Comparison of ENCODE assay signal across 8 mouse cellular contexts in the genomic region with DNA sequence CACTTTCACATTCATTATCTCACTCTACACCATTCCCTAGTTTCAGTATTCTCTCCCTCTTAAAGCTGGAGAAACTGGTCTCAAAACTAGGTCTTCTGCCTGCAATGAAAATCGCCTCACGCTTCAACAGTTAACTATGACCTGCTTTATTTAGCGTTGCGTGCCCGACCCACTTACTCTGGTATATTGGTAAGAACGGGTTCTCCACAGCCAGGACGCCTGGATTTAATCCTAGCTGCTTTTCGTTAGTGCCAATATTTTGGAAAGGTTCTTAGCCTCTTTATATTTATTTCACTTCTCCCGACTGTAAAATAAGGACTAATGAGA. TPM values are rescaled to one million over a fixed set of nuclear protein-coding genes. Genes with fewer than 3 reads are reported as not detected.
DNase-seq lines count a peak whose midpoint lies in the region; ATAC-seq and TF ChIP-seq lines count a peak whose summit lies in the region.

No protein-coding gene starts in this region.

- no peak for DNase-seq in kidney, postnatal 0 days (ENCODE audit: low spot score)
- DNase-seq in kidney, adult 8-10 months = no peak
- DNase-seq in adrenal gland, postnatal 4 days (ENCODE audit: low spot score in 2 of 2) = no peak
- no peak for DNase-seq in gastrocnemius, adult 18-20 months (ENCODE audit: low spot score)

- WGBS in kidney, postnatal 0 days = under 1% methylated on average over 9 of the region's 9 CpGs
- WGBS in hindbrain, embryonic 13.5 days = 2% methylated on average over 9 of the region's 9 CpGs
- WGBS in midbrain, embryonic 15.5 days = 1% methylated on average over 9 of the region's 9 CpGs

- peak overlapping the region; percentile 91 for H3K4me2 ChIP-seq in kidney, postnatal 0 days (ENCODE audit: low read length)
- peak overlapping the region; percentile 92 for H3K4me2 ChIP-seq in hindbrain, embryonic 13.5 days
- H3K4me2 ChIP-seq in midbrain, embryonic 15.5 days = peak overlapping the region; percentile 87

- H3K4me3 ChIP-seq in kidney, postnatal 0 days (replicated peaks; ENCODE audit: low read depth, low read length) = peak overlapping the region; percentile 96
- peak overlapping the region; percentile 80 for H3K4me3 ChIP-seq in brown adipose tissue, adult 24 weeks (ENCODE audit: insufficient read depth, low read depth, low read length)
- peak overlapping the region; percentile 97 for H3K4me3 ChIP-seq in hindbrain, embryonic 13.5 days
- H3K4me3 ChIP-seq in midbrain, embryonic 15.5 days = peak overlapping the region; percentile 79

- H3K27ac ChIP-seq in kidney, postnatal 0 days = peak overlapping the region; percentile 97
- H3K27ac ChIP-seq in brown adipose tissue, adult 24 weeks (replicated peaks; ENCODE audit: low read depth, low read length) = peak overlapping the region; percentile 56
- H3K27ac ChIP-seq in hindbrain, embryonic 13.5 days = peak overlapping the region; percentile 97
- peak overlapping the region; percentile 98 for H3K27ac ChIP-seq in midbrain, embryonic 15.5 days

- ATAC-seq in kidney, postnatal 0 days (replicated peaks; ENCODE audit: low FRiP score, low read depth) = no peak
- ATAC-seq in hindbrain, embryonic 13.5 days (ENCODE audit: low FRiP score) = peak; percentile 64
- ATAC-seq in midbrain, embryonic 15.5 days (replicated peaks) = 0 out of 2 replicates have a peak, but pooled peaks have one; percentile 28
- ATAC-seq in megakaryocyte progenitor cell, adult 5-6 weeks (replicated peaks; ENCODE audit: poor library complexity) = no peak

- H3K36me3 ChIP-seq in kidney, postnatal 0 days (ENCODE audit: insufficient read depth, low read length) = no peaks in the 10 kb centered on the region
- no peaks in the 10 kb centered on the region for H3K36me3 ChIP-seq in hindbrain, embryonic 13.5 days
- no peaks in the 10 kb centered on the region for H3K36me3 ChIP-seq in midbrain, embryonic 15.5 days (replicated peaks)

- H3K9me3 ChIP-seq in kidney, postnatal 0 days (replicated peaks; ENCODE audit: low read length) = no peaks in the 10 kb centered on the region
- no peaks in the 10 kb centered on the region for H3K9me3 ChIP-seq in hindbrain, embryonic 13.5 days
- no peaks in the 10 kb centered on the region for H3K9me3 ChIP-seq in midbrain, embryonic 15.5 days

- peak overlapping the region; percentile 91 for H3K9ac ChIP-seq in kidney, postnatal 0 days (ENCODE audit: low read depth, low read length)
- peak overlapping the region; percentile 92 for H3K9ac ChIP-seq in hindbrain, embryonic 13.5 days
- H3K9ac ChIP-seq in midbrain, embryonic 15.5 days = peak overlapping the region; percentile 94

- no peaks in the 10 kb centered on the region for H3K27me3 ChIP-seq in kidney, postnatal 0 days (ENCODE audit: insufficient read depth, low read length)
- H3K27me3 ChIP-seq in hindbrain, embryonic 13.5 days = peaks cover 13% of the 10 kb centered on the region; the same call in 1 of the 2 replicates
- H3K27me3 ChIP-seq in midbrain, embryonic 15.5 days (replicated peaks) = peaks cover 5% of the 10 kb centered on the region; the same call in 1 of the 2 replicates

- H3K4me1 ChIP-seq in kidney, postnatal 0 days (replicated peaks; ENCODE audit: insufficient read depth, low read length) = no peaks in the 10 kb centered on the region; the same call in none of the 2 replicates
- H3K4me1 ChIP-seq in brown adipose tissue, adult 24 weeks (ENCODE audit: control insufficient read depth, insufficient read depth, insufficient read length, low read length) = peaks cover 4% of the 10 kb centered on the region
- peaks cover 20% of the 10 kb centered on the region for H3K4me1 ChIP-seq in hindbrain, embryonic 13.5 days (replicated peaks)
- peaks cover 27% of the 10 kb centered on the region for H3K4me1 ChIP-seq in midbrain, embryonic 15.5 days

- TF ChIP-seq CTCF in kidney, postnatal 0 days (IDR thresholded peaks at IDR 0.05; ENCODE audit: low read depth) = no peak

RNA-seq across cellular contexts. Expression of a gene that starts 0.3 kb away (rescaled TPM):
- polyA plus RNA-seq in kidney, postnatal 0 days (2015; fragmentation: Nextera tagmentation; extraction: Ambion mirVana) = 15.8 and 18.9 TPM in 2 replicates
- 11.4 and 11.8 TPM in 2 replicates for polyA plus RNA-seq in brown adipose tissue, adult 24 weeks (2012; ENCODE audit: insufficient read depth, insufficient read length, missing spikeins)
- 63.7 and 68.9 TPM in 2 replicates for polyA plus RNA-seq in hindbrain, embryonic 13.5 days (2015; fragmentation: Nextera tagmentation; extraction: Ambion mirVana)
- polyA plus RNA-seq in midbrain, embryonic 15.5 days (2015; fragmentation: Nextera tagmentation; extraction: Ambion mirVana) = 71.3 and 79.2 TPM in 2 replicates
- 30.4 and 34.6 TPM in 2 replicates for total RNA-seq in megakaryocyte progenitor cell, adult 5-6 weeks (2015)
- 32.2 and 36.6 TPM in 2 replicates for total RNA-seq in megakaryocyte progenitor cell, adult 5-6 weeks (2017)
- 10 to 100 TPM; 34.3 to 38.9 TPM for total RNA-seq in adrenal gland, postnatal 4 days (2021)
- 10 to 100 TPM; 22.6 to 24.1 TPM for total RNA-seq in gastrocnemius, adult 18-20 months (2021)

RNA-seq across cellular contexts. Expression of a gene that starts 6.6 kb away (rescaled TPM):
- 17.0 and 21.2 TPM in 2 replicates for polyA plus RNA-seq in kidney, postnatal 0 days (2015; fragmentation: Nextera tagmentation; extraction: Ambion mirVana)
- 6.0 and 6.6 TPM in 2 replicates for polyA plus RNA-seq in brown adipose tissue, adult 24 weeks (2012; ENCODE audit: insufficient read depth, insufficient read length, missing spikeins)
- polyA plus RNA-seq in hindbrain, embryonic 13.5 days (2015; fragmentation: Nextera tagmentation; extraction: Ambion mirVana) = 26.0 and 26.8 TPM in 2 replicates
- polyA plus RNA-seq in midbrain, embryonic 15.5 days (2015; fragmentation: Nextera tagmentation; extraction: Ambion mirVana) = 24.5 and 26.2 TPM in 2 replicates
- total RNA-seq in megakaryocyte progenitor cell, adult 5-6 weeks (2015) = 21.0 and 22.2 TPM in 2 replicates
- total RNA-seq in megakaryocyte progenitor cell, adult 5-6 weeks (2017) = 55.0 and 56.5 TPM in 2 replicates
- total RNA-seq in adrenal gland, postnatal 4 days (2021) = 10 to 100 TPM; 18.8 to 21.2 TPM
- 1 to 10 TPM; 3.9 to 4.6 TPM for total RNA-seq in gastrocnemius, adult 18-20 months (2021)

RNA-seq across cellular contexts. Expression of a gene that starts 43.3 kb away (rescaled TPM):
- 1.2 and 2.0 TPM in 2 replicates for polyA plus RNA-seq in kidney, postnatal 0 days (2015; fragmentation: Nextera tagmentation; extraction: Ambion mirVana)
- polyA plus RNA-seq in brown adipose tissue, adult 24 weeks (2012; ENCODE audit: insufficient read depth, insufficient read length, missing spikeins) = not detected in 2 replicates
- not detected in 2 replicates for polyA plus RNA-seq in hindbrain, embryonic 13.5 days (2015; fragmentation: Nextera tagmentation; extraction: Ambion mirVana)
- polyA plus RNA-seq in midbrain, embryonic 15.5 days (2015; fragmentation: Nextera tagmentation; extraction: Ambion mirVana) = not detected in 2 replicates
- total RNA-seq in megakaryocyte progenitor cell, adult 5-6 weeks (2015) = not detected in 2 replicates
- total RNA-seq in megakaryocyte progenitor cell, adult 5-6 weeks (2017) = not detected in 2 replicates
- under 1 TPM in 1 of 2 experiments, not detected in 1; 0.20 TPM for total RNA-seq in adrenal gland, postnatal 4 days (2021)
- not detected for total RNA-seq in gastrocnemius, adult 18-20 months (2021)

Comparison
In these comparisons a context has a peak if more than half of its experiments do, and no peak if none do; other contexts are left out.
1. ATAC-seq: peak in hindbrain, embryonic 13.5 days (single experiment) and midbrain, embryonic 15.5 days (single experiment); none in kidney, postnatal 0 days (single experiment) and megakaryocyte progenitor cell, adult 5-6 weeks (single experiment).
2. Peak in every context shown above with its lines, with median percentiles within 50 percentile points of each other: H3K27ac ChIP-seq, H3K4me2 ChIP-seq, H3K4me3 ChIP-seq and H3K9ac ChIP-seq.